Mouse (Mus musculus) layer of hippocampus, adult 2 months (tissue): ENCODE results near the gene Myo1d. TPM values are rescaled to one million over a fixed set of nuclear protein-coding genes. Genes with fewer than 3 reads are reported as not detected.

Experiments used
- DNase-seq, 2 experiments: peaks; one replicate each; pipeline ENCODE4 v3.0.0; 2022; ENCODE audit warnings: low spot score in 2 of 2
- H3K27ac ChIP-seq: fragments of 200-600 bp; 2 replicates; pipeline ENCODE4 v1.8.1; 2022
- H3K4me3 ChIP-seq: fragments of 200-600 bp; 2 replicates; pipeline ENCODE4 v1.8.1; 2022; ENCODE audit warnings: mild to moderate bottlenecking
- CTCF ChIP-seq: fragments of 200-600 bp; conservative IDR thresholded peaks from 2 replicates; pipeline ENCODE4 v1.8.1; 2022; ENCODE audit warnings: antibody characterized with exemption, mild to moderate bottlenecking, moderate library complexity
- total RNA-seq, 2 experiments: library from RNA; stranded (reverse); gene quantifications; 2 replicates each; pipeline ENCODE4 v1.2.3; 2021

The Myo1d gene
- total RNA-seq, 2 experiments from 2014 or later = 6.2 to 8.0 TPM

DNA sequence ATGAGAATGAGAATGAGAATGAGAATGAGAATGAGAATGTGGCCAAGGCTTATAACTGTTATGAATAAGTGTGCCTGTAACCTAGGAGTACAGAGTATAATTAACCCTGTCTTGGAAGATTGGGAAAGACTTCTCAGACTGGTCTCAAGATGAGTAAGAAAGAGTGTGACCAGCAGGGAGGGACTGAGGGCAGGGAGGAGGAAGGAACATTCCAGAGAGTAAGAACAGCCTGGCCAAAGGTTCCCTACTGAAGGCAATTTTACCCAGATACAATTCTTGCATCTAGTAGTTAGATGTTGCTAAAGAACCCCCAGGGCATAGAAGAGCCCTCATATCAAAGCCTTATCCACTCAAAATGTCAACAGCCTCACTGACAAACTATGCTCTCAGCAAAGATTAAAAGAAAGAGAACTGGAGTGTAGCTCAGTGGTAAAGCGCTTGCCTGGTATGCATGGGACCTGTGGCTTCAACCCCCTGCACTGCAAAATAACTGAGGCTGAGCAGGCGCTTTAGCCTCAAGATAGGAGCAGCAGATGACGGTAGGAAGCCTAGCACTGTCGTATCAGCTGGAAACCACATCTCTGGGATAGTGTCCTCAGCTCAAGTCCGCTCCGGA lies 7.1 kb downstream of the Myo1d start:
- Histone ChIP-seq H3K4me3 (no peak overlapping the region), H3K27ac (no peak overlapping the region)
- no peak for DNase-seq
- no peak for TF ChIP-seq CTCF

DNA sequence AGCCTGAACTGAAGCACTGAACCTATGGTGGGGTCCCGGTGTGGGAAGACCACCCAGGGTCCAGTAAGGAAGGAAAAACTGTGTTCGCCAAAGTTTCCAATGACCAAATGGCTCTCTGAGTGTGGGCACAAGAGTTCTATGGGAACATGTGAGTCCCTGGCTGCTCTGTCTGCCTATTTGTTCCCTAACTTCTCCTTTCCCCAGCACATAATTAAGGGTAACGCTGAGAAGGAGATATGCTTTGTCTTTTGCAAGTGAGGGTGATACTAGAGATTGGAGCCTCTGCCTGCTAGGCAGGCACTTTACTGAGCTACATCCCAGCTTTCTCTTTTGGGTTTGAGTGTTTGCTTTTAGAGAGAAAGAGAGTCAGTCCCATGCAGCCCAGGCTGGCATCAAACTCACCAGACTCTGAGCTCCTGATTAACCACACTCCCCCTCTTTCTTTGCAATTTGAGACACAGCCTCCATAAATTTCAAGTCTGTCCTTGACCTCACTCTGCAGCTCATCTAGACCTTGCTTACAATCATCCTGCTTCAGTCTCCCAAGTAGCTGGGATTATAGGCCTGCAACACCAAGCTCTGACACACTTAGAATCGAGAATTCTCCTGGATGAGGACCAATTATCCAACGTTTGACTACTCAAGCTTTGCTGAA lies 8.1 kb downstream of the Myo1d start:
- H3K27ac ChIP-seq = no peak overlapping the region
- DNase-seq = no peak
- no peak overlapping the region for H3K4me3 ChIP-seq
- no peak for TF ChIP-seq CTCF

DNA sequence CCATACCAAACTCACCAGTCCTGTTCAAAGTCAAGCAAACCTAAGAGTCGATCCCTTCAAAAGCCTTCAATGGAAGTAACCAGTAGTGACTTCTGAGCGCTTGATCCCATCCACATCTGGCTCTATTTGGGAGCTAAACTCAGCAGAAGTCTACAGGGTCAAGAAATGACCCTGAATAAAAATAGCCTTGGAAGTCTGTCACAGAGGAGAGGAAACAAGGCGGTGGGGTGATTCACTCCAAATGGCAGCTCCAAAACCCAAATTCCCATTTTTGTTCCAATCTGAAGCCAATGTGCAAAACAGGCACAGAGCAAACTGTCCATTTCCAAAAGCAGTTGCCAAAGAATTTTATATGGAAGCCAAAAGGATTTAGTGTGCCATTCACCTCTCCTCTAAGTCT lies 8.6 kb downstream of the Myo1d start:
- Histone ChIP-seq H3K4me3 (no peak overlapping the region), H3K27ac (no peak overlapping the region)
- no peak for DNase-seq
- TF ChIP-seq CTCF = no peak

DNA sequence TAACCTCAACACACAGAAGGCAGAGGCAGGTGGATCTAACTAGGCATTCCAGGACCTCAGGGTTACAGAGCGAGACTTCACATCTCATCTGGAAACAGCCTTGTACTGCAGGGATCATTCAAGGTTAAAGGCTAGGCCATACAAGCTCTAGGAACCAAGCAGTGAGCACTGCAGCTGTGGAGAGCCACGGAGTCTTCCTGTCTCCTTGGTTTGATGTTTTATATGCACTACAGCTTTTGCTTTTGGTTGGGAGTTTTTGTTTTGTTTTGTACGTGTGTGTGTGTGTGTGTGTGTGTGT lies 12.6 kb downstream of the Myo1d start:
- no peak overlapping the region for H3K4me3 ChIP-seq
- no peak for TF ChIP-seq CTCF
- H3K27ac ChIP-seq = no peak overlapping the region
- DNase-seq = no peak

DNA sequence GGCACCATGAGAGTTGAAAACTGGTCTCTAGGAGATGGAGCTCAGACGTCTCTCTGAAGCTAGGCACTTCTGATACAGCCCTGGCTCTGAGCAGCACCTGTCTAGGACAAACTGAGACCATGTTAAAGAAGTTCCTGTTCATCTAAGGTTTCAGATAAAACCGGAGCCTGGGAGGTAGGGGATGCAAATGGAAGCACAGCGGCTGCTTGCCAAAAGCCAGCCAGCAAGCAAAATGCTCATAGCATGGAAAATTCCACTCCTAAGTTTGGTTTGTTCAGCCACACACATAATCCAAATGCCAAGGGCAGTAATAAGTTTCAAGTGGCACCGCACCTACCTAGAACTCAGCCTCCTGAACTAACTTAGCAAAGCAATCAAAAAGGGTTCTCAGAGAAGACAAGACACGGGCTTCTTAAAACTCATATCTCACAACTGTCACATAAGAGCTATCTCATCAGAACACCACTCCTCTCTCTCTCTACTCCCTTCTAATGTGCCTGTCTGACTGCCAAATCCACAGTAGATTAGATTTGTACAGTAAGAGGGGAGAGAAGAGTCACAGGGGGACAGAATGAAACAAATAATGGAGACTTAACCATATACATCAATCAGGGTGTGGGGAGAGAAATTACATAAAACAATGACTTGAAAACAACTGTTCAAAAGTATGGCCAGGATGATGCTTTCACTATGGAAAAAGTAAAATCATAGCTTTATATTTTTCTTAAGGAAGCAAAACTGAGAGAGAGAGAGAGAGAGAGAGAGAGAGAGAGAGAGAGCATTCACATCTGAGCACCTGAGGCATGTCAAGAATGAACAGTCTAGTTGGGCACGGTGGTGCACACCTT lies 13.1 kb downstream of the Myo1d start:
- no peak for TF ChIP-seq CTCF
- no peak overlapping the region for H3K27ac ChIP-seq
- H3K4me3 ChIP-seq = no peak overlapping the region
- no peak for DNase-seq

DNA sequence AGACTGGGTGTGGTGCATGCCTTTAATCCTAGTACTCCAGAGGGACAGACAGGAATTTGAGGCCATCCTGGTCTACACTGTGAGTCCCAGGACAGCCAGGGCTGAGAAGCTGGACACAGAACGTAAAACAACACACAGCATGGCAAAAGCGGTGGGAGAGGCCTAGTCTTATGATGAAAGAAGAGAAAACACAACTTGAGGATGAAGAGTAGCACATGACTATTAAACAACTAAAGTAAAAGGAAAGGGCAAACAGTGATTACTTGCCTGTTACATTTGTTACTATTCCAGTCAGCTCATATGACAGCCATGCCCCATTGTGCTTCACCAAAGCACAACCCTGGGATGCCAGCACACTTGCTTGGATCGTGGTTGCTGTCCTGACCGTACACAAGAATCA lies 13.8 kb downstream of the Myo1d start:
- no peak for TF ChIP-seq CTCF
- Histone ChIP-seq H3K27ac (no peak overlapping the region), H3K4me3 (no peak overlapping the region)
- DNase-seq = no peak

DNA sequence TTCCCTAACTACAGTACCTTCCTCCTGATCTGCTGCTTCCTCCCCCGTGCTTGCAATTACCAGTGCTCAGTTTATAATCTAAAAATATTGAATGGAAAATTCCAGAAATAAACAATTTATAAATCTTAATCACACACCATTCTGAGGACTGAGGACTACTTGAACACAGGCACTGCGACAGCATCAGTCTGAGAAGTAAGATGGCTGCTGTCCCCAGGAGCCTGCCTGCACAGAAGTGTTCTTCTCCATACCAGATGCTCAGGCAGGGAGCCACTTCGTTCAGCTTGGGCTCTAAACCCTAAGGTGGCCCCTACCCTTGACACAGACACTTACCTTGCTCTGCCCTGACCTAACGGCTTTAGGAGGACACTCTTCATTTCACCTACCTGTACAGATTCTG lies 17.8 kb downstream of the Myo1d start:
- Histone ChIP-seq H3K27ac (no peak overlapping the region), H3K4me3 (no peak overlapping the region)
- TF ChIP-seq CTCF = no peak
- no peak for DNase-seq

DNA sequence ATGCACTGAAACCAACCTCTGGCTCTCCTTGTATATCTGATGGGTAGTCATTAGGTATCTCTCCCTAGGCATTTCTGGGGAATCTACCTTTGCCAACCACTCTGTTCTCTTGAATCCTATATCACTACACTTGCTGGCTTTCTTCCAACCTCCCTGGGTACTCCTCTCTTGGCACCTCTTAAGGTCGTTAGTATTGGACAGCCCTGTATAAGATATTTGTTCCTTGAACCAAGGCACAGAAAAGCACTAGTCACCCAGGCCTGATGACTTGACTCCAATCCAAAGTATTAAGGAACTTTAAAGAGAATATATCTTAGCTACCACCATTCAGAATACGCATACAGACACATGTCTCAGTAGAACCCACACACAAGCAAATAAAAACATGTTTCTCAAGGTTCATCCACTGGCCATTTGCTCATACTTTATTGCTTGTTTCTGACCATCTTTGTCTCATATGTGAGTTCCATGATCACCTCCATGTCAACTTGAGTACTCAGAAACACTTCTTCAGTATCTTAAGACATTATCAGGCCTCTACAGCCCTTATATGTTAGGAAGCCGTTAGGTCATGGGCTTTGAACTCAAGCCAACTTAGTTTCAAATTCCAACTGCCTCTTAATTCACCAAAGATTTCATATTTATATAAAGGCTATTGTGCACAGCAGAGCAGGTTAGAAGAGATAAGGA lies 18.4 kb downstream of the Myo1d start:
- no peak for DNase-seq
- Histone ChIP-seq H3K27ac (no peak overlapping the region), H3K4me3 (no peak overlapping the region)
- TF ChIP-seq CTCF = no peak

DNA sequence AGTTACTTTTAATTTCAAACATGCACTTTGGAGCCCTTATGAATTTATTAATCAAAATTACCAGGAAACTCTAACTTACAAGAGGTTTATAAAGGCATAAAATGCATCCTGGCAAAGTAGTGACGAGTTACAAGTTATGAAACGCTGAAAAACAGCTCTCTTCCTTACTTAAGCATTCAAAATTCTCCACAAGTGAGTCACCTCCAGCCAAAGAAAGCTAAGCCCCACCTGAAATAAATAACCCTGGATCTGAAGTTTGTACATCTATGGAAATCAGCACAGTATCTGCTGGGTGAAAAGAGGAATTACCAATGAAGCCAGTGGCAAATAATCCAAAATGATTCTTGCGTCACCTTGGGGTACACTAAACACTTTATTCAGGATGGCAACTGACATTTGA lies 20.8 kb downstream of the Myo1d start:
- H3K4me3 ChIP-seq = no peak overlapping the region
- no peak for DNase-seq
- no peak for TF ChIP-seq CTCF

DNA sequence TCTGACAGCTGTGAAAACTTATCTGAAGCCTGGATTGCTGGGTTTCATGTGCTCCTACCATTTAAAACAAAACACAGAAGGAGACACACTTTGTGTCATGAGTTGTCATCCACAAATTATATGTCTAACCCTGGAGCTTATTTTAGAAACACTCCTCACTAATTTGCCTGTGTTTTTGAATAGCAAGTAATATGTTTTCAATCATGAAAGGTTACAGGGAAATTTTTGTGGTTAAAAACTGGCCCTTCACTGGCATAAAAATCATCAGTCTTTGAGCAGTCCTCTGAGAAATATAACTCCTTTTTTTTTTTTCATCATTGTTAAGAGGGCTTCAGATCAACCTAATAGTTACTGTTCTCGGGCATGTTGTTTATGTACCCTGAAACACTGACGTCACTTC lies 25.6 kb downstream of the Myo1d start:
- no peak for DNase-seq
- no peak for TF ChIP-seq CTCF
- no peak overlapping the region for H3K4me3 ChIP-seq
- H3K27ac ChIP-seq = no peak overlapping the region

More for the DNA sequence above, 20.8 kb downstream of the Myo1d start:
- H3K27ac ChIP-seq = no peak overlapping the region

DNA sequence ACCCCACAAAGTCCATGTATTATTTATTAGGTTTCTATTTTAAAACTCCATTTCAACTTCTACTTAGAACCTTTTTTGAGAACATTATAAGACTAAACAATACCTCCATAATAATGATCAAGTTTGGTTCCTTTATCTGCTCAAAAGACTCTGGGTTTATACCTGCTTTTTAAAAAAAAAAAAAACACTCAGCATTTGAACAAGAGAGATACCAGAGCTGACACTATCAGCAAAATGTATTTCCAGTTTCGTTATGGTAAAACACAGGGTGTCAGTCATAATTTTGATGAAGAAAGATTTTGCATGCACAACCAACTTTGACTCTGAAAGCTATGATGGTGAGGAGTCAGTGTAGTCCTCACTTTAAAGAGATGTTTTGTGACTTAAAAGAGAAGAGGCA lies 28.7 kb downstream of the Myo1d start:
- DNase-seq = no peak
- Histone ChIP-seq H3K4me3 (no peak overlapping the region), H3K27ac (no peak overlapping the region)
- TF ChIP-seq CTCF = no peak

DNA sequence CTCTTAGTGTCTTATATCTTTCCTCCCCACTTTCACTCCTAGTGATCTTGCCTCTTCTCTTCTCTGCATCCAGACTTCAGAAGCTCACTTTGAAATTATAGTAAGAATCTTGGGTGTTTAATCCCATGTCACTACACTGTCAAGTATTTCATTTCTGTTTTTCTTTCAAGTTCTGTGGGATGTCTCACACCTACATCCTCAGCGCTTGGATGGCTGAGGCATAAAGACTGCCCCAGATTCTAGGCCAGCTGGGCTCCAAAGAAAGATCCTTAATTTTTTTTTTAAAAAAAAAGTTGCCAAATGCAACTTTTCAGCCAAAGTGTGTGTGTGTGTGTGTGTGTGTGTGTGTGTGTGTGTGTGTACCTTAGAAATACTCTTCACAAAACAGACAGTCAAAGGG lies 30.6 kb downstream of the Myo1d start:
- Histone ChIP-seq H3K27ac (no peak overlapping the region), H3K4me3 (no peak overlapping the region)
- no peak for DNase-seq
- no peak for TF ChIP-seq CTCF

DNA sequence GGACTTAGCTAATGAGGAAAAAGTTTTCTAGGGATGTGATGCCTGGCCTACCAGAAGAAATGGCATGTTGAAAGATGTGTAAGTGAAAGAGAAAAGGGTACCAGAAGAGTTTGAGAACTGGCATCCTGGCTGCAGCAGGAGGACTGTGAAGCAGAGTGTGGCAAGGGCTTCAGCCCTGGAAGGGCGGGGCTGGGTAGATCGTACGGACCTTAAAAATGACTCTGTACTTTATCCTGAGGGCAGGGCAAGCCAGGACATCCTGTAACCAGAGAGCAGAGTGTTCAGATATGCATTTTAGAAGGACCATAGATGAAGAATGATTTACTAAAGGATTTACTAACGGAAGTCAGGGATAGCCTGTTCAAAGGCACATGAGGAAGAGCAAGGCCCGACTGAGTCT lies 34.4 kb downstream of the Myo1d start:
- no peak for DNase-seq
- H3K4me3 ChIP-seq = no peak overlapping the region
- no peak for TF ChIP-seq CTCF
- no peak overlapping the region for H3K27ac ChIP-seq
